Mouse (Mus musculus) lung, postnatal 0 days (tissue): ENCODE measurements around the gene Arsg.

Experiments
- CTCF ChIP-seq: IDR thresholded peaks from 2 replicates; pipeline ENCODE4 v1.5.1; 2016; ENCODE audit warnings: antibody characterized with exemption, mild to moderate bottlenecking
- EP300 ChIP-seq: IDR thresholded peaks from 2 replicates; pipeline ENCODE4 v1.6.1; 2016; ENCODE audit warnings: antibody characterized with exemption, mild to moderate bottlenecking, control low read depth

GRCm38 (mm10) chr11:109621183-109621582, 148.0 kb downstream of the Arsg start:
- TF ChIP-seq CTCF (peak; percentile 88), EP300 (no peak)
